Mouse (Mus musculus): ENCODE results near the gene Adar.
A peak's percentile ranks its signal among the peaks of the same experiment; 100 is the strongest.

Gene Adar

DNA sequence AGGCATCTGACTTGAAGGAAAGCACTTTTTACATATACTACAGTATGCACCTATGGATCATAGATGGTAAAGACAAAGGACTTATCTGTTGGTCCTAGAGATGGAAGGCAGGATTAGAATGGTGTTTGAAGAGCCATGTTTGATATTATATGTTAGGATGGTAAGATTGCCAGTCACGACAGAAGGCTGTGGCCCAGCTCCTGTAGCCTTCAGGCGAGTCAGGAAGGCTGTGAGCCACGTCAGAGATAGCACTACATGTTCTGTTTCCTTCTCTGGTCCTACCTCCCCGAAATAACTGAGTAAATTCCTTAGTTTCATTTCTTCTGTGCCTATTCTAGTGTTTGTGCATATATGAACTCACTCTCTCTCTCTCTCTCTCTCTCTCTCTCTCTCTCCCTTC, 17.3 kb downstream of the Adar start:
- DNase-seq = no peak

DNA sequence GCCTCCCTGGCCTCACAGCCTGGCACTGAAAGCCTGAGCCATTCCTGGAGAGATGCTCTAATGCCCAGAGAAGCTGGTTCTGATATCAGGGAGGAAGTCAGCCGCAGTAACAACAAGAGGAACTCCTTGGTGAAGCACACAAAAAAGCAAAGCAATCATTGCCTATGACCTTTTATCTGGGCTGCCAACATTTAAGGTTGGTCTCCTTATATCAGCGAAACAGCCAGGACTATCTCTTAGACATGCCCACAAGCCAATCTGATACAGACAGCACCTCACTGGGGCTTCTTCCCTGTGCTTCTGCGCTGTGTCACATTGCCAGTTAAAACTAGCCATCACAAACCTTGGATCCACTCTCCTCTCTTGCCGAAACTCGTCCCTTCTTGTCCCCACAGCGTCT, 23.7 kb downstream of the Adar start:
- no peak for DNase-seq

DNA sequence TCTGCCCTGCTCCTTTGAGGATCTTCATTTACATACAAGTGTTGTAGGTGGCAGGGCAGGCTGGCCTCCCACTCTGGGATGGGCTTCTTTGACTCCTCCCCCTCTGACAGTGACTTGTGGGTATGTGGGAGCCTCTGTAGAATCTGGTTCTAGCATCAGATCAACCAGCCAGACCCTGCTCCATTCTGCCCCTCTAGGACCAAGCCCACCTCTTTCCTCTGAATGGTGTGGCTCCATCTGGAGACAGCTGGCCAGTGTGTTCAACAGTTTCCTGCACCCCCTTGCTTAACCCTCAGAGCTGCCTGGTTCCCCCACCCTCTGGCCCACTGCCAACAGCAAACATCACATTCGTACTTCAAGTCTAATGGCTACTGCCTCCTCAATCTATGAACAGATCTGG, 37.5 kb downstream of the Adar start:
- DNase-seq = no peak

DNA sequence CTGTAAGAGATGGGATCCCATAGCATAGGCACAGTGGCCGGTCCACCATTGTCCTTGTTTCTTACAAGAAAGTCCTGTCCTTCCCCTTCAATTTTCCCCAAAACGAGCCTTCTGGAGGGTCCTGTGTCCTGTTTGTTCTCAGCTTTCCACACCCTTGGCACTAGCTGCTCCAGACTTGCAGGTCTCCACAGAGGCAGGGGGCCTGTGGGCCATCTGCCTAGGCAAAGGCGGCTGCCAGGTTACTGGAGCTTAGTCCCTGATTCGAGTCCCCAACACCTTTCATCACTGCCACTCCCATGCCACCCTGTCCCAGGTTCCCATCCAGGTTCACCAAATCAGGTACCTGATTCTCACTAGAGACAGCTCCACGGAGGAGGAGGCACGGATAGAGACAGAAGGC, 40.5 kb downstream of the Adar start:
- DNase-seq = no peak

DNA sequence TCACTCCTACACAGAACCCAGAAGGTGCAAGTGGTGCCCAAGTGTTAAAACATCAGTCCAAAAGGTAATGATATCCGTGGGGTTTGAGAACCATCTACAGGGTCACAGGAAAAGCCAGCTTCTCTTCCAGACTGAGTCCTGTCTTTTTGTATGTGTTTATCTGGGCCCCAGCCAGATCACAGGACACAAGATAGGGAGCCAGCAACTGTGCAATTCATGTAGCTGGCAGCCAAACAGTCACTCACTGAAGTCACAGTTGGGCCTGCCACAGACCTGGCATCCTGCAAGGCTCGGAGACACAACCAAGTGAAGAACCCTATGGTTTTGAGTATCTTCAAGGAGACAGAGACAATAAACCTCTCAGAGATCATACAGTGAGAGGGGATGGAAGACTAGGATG, 43.0 kb downstream of the Adar start:
- DNase-seq = no peak

DNA sequence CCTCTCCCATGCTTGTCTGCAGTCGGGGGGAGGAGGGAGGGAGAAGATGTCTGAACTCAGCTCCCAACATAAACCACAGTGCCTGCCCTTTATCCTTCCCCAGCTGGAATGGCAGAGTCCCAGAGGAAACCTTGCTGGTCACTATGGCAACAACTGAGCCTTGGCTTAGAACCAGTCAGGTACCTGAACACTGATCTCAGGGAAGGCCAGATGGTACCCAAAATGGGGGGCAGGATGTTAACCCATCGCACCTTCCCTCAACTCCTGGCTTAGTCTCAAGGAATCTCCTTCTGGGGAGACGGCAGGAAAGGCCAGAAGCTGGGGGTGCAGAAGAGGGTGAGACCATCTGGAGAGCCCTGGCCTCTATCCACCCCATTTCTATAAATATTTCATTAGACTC, 45.0 kb downstream of the Adar start:
- DNase-seq = no peak

DNA sequence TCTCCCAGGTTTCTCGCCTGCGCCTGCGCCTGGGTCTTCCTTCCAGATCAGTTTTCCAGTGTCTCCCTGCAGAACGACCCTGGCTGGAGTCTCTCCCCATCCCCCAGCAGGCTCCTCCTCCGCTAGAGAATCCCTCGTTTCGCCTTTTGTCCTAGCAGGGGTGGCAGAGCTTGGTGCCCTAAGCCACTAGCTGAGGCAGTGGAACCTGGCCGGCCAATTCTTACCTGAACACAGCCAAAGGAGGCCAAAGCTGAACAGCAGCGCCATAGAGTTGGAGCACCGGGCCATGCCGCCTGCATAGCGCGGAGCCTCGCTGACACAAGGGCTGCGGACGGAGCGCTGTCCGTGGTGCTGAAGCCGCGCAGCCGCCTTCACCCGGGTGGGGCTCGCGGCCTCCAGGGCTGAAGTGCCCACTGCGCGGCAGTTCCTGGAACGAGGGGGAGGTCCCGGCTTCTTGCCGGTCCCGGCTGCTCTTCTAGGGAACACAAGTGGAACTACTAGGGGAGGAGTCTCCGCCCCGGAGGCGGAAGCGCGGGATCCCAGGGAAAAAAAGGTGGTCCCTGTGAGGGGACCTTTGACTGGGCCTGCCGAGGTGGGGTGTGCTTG, 49.4 kb downstream of the Adar start, which contains the start of gene Chrnb2:
Gene Chrnb2 (minus strand): TSS at position 514 of the 606 bp plus-strand sequence.
- DNase-seq = peak; percentile 39 to 64

DNA sequence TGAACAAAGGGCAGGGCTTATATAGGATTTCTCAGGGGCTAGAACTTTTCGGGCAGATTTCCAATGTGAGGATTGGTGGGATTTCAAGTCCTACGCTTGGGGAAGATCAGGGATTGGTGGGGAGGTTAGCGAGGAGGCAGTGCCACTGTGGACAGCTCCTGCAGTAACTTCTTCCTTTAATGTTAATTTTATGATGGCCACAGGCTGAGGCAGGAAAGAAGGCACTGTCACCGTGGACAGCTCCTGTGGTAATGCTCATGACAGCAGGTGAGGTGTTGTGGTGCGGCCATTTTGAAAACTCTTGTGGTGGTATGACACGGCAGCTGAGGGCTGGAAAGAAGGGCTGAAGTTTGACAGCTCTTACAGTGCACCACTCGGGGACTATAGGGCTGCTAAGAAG, 54.8 kb downstream of the Adar start:
- DNase-seq = no peak

DNA sequence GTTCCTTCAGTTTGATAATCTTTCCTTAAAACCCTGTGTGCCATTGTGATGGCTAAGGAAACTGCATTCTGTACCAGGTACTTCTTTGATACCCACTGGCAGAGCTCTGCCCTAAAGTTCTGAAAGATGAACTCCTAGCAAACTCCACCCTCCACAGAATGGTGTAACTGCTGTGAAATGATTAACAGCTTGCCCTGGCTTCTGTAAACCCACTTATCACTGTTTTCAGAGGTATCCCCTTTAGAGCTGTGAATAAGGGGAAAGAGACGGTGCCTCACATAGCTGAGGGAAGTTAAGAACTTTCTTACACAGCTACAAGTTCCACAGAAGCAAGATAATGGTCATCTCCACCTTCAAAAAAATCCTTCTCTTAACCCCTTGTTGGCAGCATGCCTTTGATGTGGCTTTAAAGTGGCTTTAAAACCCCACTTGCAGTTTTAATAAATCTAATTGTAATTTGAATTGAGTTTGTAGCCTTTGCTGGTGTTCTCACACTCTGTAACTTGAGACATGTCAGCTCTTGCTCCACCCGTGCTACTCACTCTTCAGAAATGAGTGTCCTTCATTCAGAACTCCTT, 55.7 kb downstream of the Adar start:
- DNase-seq = no peak

DNA sequence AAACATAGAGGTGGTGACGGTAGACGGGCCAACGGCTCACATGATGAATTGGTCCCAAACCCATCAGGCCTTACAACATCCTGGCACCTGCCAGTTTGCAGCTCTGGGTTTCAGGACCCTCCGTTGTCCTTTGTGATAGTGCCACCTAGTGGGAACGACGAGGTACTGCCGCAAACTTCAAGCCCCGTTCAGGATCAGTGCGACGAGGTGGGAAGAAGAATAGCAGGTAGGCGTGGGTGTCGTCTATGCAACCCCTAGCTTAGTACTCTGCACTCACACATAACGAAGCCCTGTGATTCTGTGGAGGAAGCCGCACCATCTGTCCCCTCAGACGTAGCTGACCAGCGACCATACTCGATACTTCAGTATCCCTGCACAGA, 57.8 kb downstream of the Adar start:
- DNase-seq = peak; percentile 79 to 85

DNA sequence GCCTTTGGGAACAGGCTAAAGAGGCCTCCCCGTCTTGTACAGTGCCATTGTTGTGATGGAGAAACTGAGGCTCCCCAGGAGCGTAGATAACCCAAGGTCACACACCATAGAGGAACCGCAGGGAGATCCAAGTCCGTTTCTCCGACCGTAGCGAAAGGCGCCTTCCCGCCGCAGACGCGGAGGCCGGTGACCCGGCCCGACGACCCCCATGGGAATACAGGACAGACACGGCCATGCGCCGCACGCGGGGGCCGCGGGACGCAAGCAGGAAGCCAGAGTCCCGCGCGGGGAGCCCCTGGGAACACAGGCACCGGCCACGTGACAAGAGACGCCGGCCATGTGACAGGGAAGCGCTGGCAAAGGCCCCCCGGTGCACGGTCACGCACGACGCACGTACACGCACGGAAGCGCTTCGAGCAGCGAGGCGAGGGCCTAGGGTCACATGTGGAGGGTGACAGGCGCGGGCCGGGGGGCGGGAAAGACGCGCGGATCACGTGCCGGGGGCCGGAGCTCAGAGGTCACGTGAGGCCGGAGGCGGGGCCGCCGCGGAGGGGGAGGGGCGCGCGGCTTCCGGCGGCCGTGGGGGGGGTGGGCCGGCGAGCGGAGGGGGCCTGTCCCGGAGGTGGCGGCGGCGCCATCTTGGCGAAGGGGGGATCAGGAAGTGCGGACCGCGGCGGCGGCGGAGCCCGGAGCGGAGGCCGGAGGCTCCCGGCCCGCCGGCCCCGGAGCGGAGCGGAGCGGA, 58.3 kb downstream of the Adar start, which contains the start of gene Ube2q1:
Gene Ube2q1 (plus strand): TSS at position 649 of the 742 bp plus-strand sequence.
- DNase-seq = peak; percentile 95 to 96

DNA sequence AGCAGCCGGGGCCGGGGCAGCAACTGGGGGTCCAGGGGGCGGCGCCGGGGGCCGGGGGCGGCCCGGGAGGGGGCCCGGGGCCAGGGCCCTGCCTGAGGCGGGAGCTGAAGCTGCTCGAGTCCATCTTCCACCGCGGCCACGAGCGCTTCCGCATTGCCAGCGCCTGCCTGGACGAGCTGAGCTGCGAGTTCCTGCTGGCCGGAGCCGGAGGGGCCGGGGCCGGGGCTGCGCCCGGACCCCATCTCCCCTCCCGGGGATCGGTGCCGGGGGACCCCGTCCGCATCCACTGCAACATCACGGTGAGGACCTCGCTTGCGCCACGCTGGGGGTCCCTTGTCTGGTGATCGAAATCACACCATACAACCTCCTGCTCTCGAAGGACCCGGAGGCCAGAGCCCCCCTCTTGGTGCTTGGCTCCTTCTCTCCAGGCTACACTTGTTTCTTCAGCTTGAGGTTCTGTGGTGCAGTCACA, 59.0 kb downstream of the Adar start:
- peak; percentile 23 to 30 for DNase-seq

DNA sequence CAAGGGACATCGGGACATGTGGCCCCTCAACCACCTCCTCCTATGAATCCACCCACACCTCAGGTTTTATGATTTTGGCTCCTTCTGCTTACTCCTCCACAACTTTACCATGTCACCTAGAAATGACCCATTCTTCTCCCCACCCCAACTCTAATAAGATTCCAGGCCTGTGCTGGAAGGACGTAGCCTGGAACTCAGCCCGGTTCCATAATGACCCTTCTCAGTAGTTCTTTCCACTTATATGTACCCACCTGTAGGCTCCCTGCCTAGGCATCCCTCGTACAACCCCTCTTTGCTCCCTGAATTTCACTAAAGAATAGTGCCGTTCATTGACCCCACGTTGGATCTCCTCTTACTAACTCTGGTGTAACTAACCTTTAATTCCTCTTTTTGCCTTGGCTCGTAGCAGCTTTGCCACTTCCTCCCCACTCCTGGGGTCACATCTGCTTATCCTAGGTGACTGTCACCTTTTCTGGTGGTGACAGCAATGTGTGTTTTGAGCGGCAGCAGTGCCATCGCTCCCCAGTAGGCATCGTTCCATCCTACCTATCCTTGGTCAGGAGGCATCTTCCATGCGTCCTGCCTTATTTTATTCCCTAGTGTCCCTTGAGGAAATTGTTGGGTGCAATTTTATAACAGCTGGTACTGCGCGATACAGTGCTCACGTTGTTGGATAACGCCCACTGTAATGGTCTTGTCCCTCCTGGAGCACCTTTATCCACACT, 59.6 kb downstream of the Adar start:
- peak; percentile 11 to 12 for DNase-seq

DNA sequence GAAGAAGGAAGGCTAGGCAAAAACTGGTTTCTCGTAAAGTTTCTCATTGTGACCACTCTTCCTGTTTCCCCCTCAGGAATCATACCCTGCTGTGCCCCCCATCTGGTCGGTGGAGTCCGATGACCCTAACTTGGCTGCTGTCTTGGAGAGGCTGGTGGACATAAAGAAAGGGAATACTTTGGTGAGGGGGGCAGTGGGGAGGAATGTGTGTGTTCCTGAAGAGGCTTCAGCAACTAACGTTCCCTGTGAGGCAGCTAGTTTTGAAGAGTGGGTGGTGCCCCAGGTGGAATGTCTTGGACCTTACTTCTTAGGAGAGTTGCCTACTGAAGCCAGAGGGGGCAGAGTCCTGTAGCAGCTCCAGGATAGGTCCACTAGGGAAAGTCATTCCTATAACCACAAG, 61.2 kb downstream of the Adar start:
- no peak for DNase-seq

DNA sequence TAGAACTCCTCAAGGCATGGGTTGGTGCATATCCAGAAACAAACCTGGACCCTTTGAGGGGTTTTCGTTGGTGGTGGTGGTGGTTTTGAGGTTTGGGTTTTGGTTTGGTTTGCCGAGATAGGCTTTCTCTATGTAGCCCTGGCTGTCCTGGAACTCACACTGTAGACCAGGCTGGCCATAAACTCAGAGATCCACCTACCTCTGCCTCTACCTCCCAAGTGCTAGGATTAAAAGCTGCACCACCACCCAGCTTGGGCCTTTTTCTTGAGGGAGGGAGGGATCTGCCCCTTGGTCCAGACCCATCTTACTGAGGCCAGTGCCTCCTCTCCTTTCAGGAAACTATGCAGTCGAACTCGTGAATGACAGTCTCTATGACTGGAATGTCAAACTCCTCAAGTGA, 65.3 kb downstream of the Adar start:
- DNase-seq = no peak

DNA sequence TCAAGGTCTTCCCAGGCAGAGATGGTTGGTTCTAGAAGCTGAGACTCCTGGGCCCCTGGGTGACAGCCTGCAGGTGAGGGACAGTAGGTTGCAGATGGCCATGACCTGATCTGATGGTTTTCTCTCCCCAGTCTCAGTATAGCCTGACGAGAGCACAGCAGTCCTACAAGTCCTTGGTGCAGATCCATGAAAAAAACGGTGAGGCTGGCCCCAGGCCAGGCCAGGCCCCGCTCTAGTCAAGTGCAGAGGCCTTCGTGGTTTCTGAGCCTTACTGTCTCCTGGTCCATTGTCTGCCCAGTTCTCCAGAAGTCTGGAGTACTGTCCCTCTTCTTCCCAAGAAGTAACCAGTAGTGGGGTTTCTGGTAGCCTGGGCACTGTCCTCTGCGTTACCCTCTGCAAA, 66.8 kb downstream of the Adar start:
- no peak for DNase-seq

DNA sequence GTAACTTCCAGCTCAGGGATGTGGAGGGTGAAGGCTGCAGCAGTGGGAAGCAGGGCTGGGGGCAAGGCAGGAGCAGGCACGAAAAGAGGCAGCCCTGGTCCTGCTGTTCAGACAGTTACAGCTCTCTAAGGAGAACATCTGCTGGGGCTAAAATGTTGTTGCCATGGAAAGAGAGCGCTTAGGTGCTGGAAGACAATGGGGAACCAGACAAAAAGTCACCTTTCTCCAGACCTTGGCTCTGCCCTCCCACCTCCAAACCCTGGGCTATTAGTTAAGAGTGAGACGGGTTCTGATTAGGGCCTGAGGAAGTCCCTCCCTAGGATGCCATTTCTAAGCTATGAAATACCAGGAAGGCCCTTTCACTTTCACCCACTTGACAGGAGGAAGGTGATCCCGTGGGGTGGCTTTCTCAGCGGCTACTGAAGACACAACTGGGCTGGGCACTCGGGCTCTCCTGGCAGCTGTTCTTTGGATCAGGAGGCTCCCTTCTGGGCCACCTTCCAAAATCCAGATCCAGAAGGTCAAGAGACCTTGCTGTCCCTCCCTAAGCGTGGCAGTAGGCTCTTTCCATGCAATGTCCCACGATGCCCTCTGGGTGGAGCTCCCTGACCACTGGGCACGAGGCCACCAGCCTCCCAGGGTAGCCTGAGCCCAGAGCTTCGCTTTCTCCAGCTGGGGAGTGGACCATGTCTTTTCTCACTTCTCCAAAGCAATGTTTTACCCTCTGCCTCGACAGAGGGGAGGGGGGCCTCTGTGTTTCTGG, 70.3 kb downstream of the Adar start:
- peak; percentile 90 for DNase-seq

DNA sequence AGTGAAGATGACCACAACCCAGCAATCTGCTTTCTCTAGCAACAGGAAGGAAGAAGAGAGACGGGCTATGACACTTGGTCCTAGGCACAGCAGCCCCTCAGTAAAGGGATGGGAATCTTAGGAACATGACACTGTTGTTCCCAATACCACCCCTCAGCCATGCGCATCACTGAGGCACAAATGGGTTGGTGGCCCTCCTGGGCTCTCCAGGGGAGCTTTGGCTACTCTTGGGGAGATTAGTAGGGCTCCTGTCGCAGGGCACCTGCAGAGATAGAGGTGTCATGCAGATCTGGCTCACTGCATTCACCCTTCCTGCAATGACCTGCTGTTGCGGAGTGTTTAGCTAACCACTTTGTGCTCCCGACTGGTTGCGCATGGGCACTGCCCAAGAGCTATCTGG, 71.5 kb downstream of the Adar start:
- no peak for DNase-seq

DNA sequence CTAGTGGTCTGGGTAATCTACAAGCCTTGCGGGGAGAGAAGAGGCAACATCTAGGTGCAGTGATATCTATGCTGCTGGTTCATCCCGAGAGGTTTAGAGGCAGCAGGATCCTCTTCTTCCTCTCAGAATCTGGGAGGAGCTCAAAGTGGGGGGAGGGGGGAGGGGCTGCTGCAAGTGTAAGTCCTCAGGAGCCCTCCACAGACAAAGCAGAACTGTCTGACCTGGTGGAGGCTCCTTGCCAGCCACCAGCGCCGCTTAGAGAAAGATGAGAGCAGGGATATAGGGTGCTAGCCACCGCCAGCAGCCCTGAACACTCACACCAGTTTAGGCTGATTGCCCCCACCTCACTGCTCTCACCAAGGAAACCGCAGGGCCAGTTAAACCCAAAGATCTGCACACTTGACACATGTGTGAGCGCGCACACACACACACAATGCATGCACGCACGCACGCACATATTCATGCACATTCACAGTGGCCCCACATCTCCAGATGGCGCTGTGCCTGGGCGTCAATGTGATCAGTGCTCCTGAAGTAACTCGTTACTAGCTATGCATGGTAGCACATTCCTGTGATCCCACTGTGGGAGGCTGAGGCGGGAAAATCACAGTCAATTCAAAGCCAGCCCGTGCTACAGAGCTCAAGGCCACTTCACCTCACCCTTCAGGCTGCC, 74.0 kb downstream of the Adar start:
- DNase-seq = no peak

DNA sequence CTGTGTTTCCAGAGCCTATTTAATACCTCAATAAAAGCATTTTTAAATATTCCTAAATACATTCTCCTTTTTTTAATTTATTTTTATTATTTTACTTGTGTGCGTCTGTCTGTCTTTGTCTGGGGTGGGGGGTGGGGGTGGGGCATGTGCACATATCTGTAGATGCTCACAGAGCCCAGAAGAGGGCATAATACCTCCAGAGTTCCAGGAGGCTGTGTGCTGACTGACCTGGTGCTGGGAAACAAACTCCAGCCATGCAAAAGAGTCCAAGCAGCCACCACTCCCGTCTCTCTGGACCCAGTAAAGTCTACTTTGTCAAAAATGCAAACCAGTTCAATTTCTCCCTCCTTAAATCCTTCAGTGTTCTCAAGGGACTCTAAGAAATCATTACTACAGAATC, 79.8 kb downstream of the Adar start:
- DNase-seq = no peak

DNA sequence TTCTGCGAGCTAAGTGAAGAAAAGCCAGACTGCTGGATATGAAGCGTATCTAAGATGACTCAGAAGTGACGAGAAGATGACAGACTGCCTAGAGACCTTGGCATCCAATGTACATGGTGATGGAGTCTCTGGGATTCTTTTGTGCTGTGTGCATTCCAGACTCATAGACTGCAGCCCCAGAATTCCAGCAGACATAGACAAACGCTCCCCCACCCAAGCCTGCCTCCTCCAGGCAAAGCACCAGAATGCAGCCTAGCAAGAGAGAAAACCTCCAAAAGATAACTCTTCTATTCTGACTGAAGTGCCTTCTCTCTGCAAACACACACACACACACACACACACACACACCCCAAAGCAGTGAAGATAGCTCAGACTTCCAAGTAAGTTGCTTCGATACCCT, 80.9 kb downstream of the Adar start:
- DNase-seq = no peak

DNA sequence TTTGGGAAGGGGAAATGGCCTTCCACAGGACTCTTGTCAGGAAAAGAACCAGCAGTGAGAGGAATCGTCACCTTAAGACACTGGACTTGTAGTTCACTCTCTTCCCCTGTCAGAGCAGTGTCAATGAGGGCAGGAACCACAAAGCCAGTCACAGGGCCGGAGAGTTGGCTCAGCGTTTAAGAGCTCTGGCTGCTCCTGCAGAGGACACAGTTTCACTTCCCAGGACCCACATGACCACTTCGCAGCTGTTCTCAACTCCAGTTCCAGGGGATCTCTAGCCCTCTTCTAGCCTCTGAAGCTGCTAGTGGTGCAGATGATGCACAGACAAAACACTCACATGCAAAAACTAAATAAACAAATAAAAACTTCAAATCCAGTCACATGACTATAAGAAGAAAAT, 81.5 kb downstream of the Adar start:
- peak in 1 of 2 experiments; percentile 15 for DNase-seq
